Mouse (Mus musculus): ENCODE results near the gene Wdfy4.

DNA sequence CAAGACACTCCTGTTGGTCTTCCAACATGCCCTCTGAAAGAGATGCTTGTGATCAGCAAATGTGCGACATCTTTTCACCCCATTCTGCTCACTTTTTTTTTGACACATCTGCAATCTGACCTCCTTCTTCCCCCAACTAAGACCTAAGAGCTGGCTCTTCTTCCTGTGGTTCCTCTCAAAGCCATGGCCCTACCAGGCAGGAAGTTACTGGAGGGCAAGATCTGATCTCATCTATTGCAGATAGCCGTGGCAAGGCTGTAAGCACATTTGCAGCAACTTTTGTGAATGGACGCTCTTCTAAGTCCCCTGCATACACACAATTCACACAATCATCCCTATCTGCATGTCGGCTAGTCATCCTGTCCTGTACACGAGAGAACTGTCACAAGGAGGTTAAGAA lies 85.4 kb downstream of the Wdfy4 start:
- TF ChIP-seq CTCF (IDR thresholded peaks at IDR 0.05; ENCODE audit: low read depth), result no peak
- TF ChIP-seq EP300 (IDR thresholded peaks at IDR 0.05; ENCODE audit: low read depth), result no peak
